Mouse (Mus musculus): ENCODE measurements around the gene Nkpd1. TPM values are rescaled to one million over a fixed set of nuclear protein-coding genes. Genes with fewer than 3 reads are reported as not detected.
"Not testable (repeated sequence)": the region's sequence is repeated elsewhere in the genome, so short reads cannot be mapped to it uniquely, and the experiment has no call there.

Gene Nkpd1
- polyA plus RNA-seq, 1 experiment from 2014 or later: not detected

DNA sequence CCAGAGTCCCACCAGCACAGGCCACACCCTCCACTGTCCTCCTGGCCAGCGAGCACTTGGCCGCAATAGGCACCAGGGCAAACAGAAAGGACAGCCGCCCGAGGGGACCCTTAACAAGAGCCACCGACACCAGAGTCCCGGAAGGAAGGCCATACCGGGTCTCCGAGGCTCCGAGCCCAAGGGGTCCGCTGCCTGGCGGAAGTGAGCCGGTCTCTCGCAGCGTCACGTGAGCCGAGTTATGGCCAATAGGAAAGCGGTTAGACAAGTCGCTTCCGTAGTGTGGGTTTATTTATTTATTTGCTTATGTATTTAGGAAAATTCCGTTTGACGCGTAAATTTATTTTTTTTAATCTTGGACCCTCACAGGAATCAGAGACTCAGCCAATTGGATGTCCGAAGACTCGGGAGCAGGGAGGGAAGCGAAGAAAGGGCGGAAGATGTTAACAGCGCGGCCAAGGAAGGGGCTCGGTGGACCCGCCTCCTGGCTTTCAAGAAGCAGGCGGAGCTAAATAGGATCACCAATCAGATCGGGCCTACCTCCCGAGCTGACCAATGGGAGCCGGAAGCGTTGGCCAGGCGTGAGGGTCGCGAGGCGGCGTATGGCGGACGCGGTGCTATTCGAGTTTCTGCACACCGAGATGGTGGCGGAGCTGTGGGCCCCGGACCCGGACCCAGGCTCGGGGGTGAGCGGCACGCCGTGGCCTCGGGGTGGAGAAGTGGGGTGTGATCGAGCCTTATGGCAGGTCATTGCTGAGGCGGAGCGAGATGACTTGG, 9.3 kb upstream of the Nkpd1 start, which contains the start of the genes Bloc1s3 and Trappc6a:
Gene Bloc1s3, minus strand, starts transcription at position 218 of the 774 bp plus-strand sequence.
Gene Trappc6a, plus strand, starts transcription at position 246 of the 774 bp plus-strand sequence.
- H3K4me1 ChIP-seq (ENCODE audit: control insufficient read depth, insufficient read depth, low read length): peaks cover 7% of the 10 kb centered on the region; the same call in 1 of the 2 replicates
- no peaks in the 10 kb centered on the region for H3K27me3 ChIP-seq (ENCODE audit: control insufficient read depth, insufficient read depth, low read length)
- peak within 1 kb of the TSS; percentile 73 for H3K9ac ChIP-seq (replicated peaks; ENCODE audit: low read depth, low read length)
- under 1% methylated on average over 56 of the region's 56 CpGs for WGBS
- ATAC-seq (ENCODE audit: insufficient number of reproducible peaks, insufficient read depth, low FRiP score, low read depth): peak; percentile 94
- 0 out of 2 replicates have a peak, but pooled peaks cover 2% of the 10 kb centered on the region for H3K36me3 ChIP-seq (ENCODE audit: control insufficient read depth, insufficient read depth, low read length)
- peak within 1 kb of the TSS; percentile 59 for H3K27ac ChIP-seq (ENCODE audit: low read length)
- peak within 1 kb of the TSS; percentile 76 for H3K4me3 ChIP-seq (ENCODE audit: low read depth, low read length)
- H3K4me2 ChIP-seq (replicated peaks; ENCODE audit: low read depth, low read length): peak within 1 kb of the TSS; percentile 97
- H3K9me3 ChIP-seq (ENCODE audit: control insufficient read depth, low read depth, low read length): no peaks in the 10 kb centered on the region

DNA sequence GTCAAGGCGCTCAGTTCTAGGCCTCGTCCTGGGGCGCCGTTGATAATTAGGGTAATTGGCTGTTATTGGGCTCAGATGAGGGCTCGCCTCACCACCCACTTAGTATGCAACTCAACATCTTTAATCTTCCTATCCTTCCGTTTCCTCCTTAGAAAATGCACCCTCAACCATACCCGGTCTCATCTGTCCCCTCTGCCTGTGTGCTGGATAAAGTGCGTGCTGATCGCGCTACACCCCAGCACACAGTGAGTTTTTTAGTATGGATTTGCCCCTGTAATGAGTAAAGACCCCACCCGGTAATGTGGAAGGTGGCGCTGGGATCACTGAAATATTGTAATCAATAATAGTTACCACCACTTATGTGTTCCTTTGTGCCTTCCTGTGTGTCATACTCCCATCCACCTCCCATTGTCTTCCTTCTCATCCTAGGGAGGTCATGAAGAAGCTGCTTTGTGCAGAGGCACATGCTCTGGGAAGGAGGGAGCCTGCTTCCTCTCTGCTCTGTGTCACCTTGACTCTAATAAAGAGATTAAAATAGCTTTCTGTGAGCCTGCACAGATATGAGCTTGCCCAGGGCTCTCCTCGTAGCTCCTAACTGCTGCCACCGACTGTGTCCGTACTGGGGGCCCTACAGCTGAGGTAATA, 8.6 kb upstream of the Nkpd1 start:
- Histone ChIP-seq H3K9ac (replicated peaks; ENCODE audit: low read depth, low read length) (peak overlapping the region; percentile 73), H3K9me3 (ENCODE audit: control insufficient read depth, low read depth, low read length) (no peaks in the 10 kb centered on the region), H3K36me3 (ENCODE audit: control insufficient read depth, insufficient read depth, low read length) (0 out of 2 replicates have a peak, but pooled peaks cover 2% of the 10 kb centered on the region), H3K27me3 (ENCODE audit: control insufficient read depth, insufficient read depth, low read length) (no peaks in the 10 kb centered on the region), H3K4me2 (replicated peaks; ENCODE audit: low read depth, low read length) (peak overlapping the region; percentile 97), H3K4me3 (ENCODE audit: low read depth, low read length) (peak overlapping the region; percentile 76), H3K27ac (ENCODE audit: low read length) (peak overlapping the region; percentile 59; the same call in 1 of the 2 replicates), H3K4me1 (ENCODE audit: control insufficient read depth, insufficient read depth, low read length) (peaks cover 7% of the 10 kb centered on the region; the same call in 1 of the 2 replicates)
- WGBS: 9% methylated on average over 15 of the region's 15 CpGs
- ATAC-seq (ENCODE audit: insufficient number of reproducible peaks, insufficient read depth, low FRiP score, low read depth): no peak

DNA sequence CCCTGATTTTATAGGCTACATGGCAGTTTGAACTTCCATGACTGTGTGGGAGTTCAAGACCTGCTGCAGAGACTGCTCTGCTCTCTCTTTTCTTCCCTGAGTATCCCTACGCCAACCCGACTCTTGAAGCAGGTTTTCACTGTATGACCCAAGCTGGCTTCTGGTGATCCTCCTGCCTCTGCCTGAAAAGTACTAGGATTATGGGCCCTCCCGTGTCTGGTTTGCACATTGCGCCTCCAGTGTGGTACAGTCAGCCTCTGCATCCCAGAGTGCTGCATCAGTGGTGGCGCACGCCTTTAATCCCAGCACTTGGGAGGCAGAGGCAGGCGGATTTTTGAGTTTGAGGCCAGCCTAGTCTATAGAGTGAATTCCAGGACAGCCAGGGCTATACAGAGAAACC, 7.9 kb upstream of the Nkpd1 start:
- peak overlapping the region; percentile 76; the same call in 1 of the 2 replicates for H3K4me3 ChIP-seq (ENCODE audit: low read depth, low read length)
- H3K9me3 ChIP-seq (ENCODE audit: control insufficient read depth, low read depth, low read length): no peaks in the 10 kb centered on the region
- H3K4me1 ChIP-seq (ENCODE audit: control insufficient read depth, insufficient read depth, low read length): peaks cover 7% of the 10 kb centered on the region; the same call in 1 of the 2 replicates
- no peak for ATAC-seq (ENCODE audit: insufficient number of reproducible peaks, insufficient read depth, low FRiP score, low read depth)
- 0 out of 2 replicates have a peak, but pooled peaks cover 2% of the 10 kb centered on the region for H3K36me3 ChIP-seq (ENCODE audit: control insufficient read depth, insufficient read depth, low read length)
- 96% methylated on average over 7 of the region's 7 CpGs for WGBS
- H3K4me2 ChIP-seq (replicated peaks; ENCODE audit: low read depth, low read length): no peak overlapping the region
- H3K9ac ChIP-seq (replicated peaks; ENCODE audit: low read depth, low read length): no peak overlapping the region
- H3K27me3 ChIP-seq (ENCODE audit: control insufficient read depth, insufficient read depth, low read length): no peaks in the 10 kb centered on the region
- H3K27ac ChIP-seq (ENCODE audit: low read length): no peak overlapping the region

DNA sequence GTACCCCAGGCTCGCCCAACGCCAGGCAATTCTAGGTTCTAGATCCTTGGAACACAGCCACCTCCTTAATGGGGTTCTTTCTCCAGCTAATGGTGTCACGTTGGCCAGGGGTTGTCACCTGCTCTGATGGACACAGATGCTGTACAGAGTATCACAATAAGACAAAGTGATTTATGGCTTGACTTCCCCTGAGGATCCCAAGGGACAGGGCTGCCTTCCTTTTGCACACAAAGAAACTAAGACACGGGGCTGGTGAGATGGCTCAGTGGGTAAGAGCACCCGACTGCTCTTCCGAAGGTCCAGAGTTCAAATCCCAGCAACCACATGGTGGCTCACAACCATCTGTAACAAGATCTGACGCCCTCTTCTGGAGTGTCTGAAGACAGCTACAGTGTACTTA, 5.7 kb upstream of the Nkpd1 start:
- not testable (repeated sequence) for H3K4me3 ChIP-seq (ENCODE audit: low read depth, low read length); H3K36me3 ChIP-seq (ENCODE audit: control insufficient read depth, insufficient read depth, low read length); H3K27me3 ChIP-seq (ENCODE audit: control insufficient read depth, insufficient read depth, low read length); ATAC-seq (ENCODE audit: insufficient number of reproducible peaks, insufficient read depth, low FRiP score, low read depth); H3K9me3 ChIP-seq (ENCODE audit: control insufficient read depth, low read depth, low read length); H3K4me2 ChIP-seq (replicated peaks; ENCODE audit: low read depth, low read length); H3K27ac ChIP-seq (ENCODE audit: low read length); H3K9ac ChIP-seq (replicated peaks; ENCODE audit: low read depth, low read length); H3K4me1 ChIP-seq (ENCODE audit: control insufficient read depth, insufficient read depth, low read length)
- WGBS: 87% methylated on average over 6 of the region's 7 CpGs

DNA sequence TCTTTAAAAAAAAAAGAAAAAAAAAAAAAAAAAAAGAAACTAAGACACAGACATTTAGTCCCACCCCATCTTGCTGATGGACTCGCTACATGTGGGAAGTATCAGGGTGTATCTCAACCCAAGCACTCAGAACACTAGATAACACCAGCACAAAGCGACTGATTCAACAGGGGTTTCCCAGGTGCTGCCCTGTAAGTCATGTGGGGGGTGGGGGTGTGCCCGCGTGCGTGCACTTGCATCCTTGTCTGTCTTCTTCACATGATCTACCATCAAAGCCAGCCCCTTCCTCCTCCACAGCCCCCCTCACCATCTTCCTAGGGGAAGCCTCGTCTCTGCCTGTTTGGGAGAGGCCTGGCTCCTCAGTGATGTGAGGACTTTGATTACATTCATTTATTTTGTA, 5.3 kb upstream of the Nkpd1 start:
- Histone ChIP-seq H3K4me1 (ENCODE audit: control insufficient read depth, insufficient read depth, low read length) (peaks cover 2% of the 10 kb centered on the region; the same call in 1 of the 2 replicates), H3K27me3 (ENCODE audit: control insufficient read depth, insufficient read depth, low read length) (peaks cover 4% of the 10 kb centered on the region; the same call in 1 of the 2 replicates), H3K36me3 (ENCODE audit: control insufficient read depth, insufficient read depth, low read length) (0 out of 2 replicates have a peak, but pooled peaks cover 2% of the 10 kb centered on the region), H3K9ac (replicated peaks; ENCODE audit: low read depth, low read length) (no peak overlapping the region), H3K27ac (ENCODE audit: low read length) (no peak overlapping the region), H3K4me3 (ENCODE audit: low read depth, low read length) (no peak overlapping the region), H3K9me3 (ENCODE audit: control insufficient read depth, low read depth, low read length) (no peaks in the 10 kb centered on the region), H3K4me2 (replicated peaks; ENCODE audit: low read depth, low read length) (no peak overlapping the region)
- no peak for ATAC-seq (ENCODE audit: insufficient number of reproducible peaks, insufficient read depth, low FRiP score, low read depth)
- 80% methylated on average over 6 of the region's 6 CpGs for WGBS

DNA sequence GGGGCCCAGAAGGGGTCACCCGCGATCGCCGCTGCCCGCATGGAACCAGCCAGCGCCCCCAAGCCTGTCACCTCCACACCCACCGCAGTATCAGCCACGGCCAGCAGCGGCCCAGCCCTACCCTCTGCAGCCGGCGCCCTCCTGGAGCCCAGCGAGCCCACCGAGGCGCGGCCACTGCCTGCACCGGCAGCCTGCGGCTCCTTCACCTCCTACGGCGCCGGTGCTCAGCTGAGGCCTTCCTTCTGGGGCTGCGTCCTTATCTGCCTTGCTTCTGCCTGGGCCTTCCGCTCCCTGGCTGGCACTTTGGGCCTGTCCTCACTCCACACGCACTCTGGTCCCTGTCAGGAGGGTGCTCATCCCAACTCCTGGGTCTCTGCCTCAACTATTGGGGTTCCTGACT, 2.4 kb downstream of the Nkpd1 start:
- peaks cover 63% of the 10 kb centered on the region for H3K27me3 ChIP-seq (ENCODE audit: control insufficient read depth, insufficient read depth, low read length)
- no peaks in the 10 kb centered on the region for H3K36me3 ChIP-seq (ENCODE audit: control insufficient read depth, insufficient read depth, low read length)
- H3K9ac ChIP-seq (replicated peaks; ENCODE audit: low read depth, low read length): peak overlapping the region; percentile 25; the same call in 1 of the 2 replicates

DNA sequence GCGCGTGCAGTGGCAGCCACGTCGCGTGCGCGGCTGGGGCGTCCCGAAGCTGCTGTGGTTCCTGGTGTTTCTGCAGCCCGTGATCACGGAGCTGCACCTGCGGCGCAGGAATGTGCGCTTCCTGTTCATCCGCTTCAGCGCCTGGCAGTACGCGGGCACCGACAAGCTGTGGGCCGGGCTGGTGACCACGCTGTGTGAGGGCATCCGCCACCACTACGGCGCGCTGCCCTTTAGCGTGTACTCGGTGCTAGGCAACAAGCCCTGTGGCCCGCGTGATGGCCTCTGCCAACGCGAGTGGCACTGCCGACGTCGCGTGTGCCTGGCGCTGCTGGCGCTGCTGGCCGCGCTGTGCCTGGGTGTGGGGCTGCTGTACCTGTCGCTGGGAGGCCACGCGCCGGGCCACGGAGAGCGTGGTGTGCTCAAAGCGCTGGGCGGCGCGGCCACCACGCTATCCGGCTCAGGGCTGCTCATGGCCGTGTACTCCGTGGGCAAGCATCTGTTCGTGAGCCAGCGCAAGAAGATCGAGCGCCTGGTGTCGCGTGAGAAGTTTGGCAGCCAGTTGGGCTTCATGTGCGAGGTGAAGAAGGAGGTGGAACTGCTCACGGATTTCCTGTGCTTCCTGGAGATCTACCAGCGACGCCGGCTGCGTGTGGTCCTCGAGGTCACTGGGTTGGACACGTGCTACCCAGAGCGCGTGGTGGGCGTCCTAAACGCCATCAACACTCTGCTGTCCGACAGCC, 5.5 kb downstream of the Nkpd1 start:
- no peak overlapping the region for H3K9ac ChIP-seq (replicated peaks; ENCODE audit: low read depth, low read length)
- WGBS: 9% methylated on average over 72 of the region's 72 CpGs
- no peak for ATAC-seq (ENCODE audit: insufficient number of reproducible peaks, insufficient read depth, low FRiP score, low read depth)

More for the DNA sequence above, 2.4 kb downstream of the Nkpd1 start:
- Histone ChIP-seq H3K4me2 (replicated peaks; ENCODE audit: low read depth, low read length) (peak overlapping the region; percentile 40), H3K4me1 (ENCODE audit: control insufficient read depth, insufficient read depth, low read length) (peaks cover 17% of the 10 kb centered on the region), H3K9me3 (ENCODE audit: control insufficient read depth, low read depth, low read length) (no peaks in the 10 kb centered on the region), H3K27ac (ENCODE audit: low read length) (no peak overlapping the region), H3K4me3 (ENCODE audit: low read depth, low read length) (peak overlapping the region; percentile 4; the same call in 1 of the 2 replicates)
- ATAC-seq (ENCODE audit: insufficient number of reproducible peaks, insufficient read depth, low FRiP score, low read depth): no peak
- WGBS: 4% methylated on average over 21 of the region's 23 CpGs

More for the DNA sequence above, 5.5 kb downstream of the Nkpd1 start:
- no peak overlapping the region for H3K27ac ChIP-seq (ENCODE audit: low read length)
- H3K9me3 ChIP-seq (ENCODE audit: control insufficient read depth, low read depth, low read length): no peaks in the 10 kb centered on the region
- H3K27me3 ChIP-seq (ENCODE audit: control insufficient read depth, insufficient read depth, low read length): peaks cover 57% of the 10 kb centered on the region
- H3K4me1 ChIP-seq (ENCODE audit: control insufficient read depth, insufficient read depth, low read length): peaks cover 17% of the 10 kb centered on the region
- no peaks in the 10 kb centered on the region for H3K36me3 ChIP-seq (ENCODE audit: control insufficient read depth, insufficient read depth, low read length)
- H3K4me3 ChIP-seq (ENCODE audit: low read depth, low read length): peak overlapping the region; percentile 37
- peak overlapping the region; percentile 90 for H3K4me2 ChIP-seq (replicated peaks; ENCODE audit: low read depth, low read length)
